Mouse (Mus musculus) spleen, adult 2 months (tissue): ENCODE results near the gene Farsa.

Source experiments
- CTCF ChIP-seq: fragments of 200-500 bp; IDR thresholded peaks from 2 replicates; pipeline ENCODE4 v1.5.1; 2011; ENCODE audit warnings: mild to moderate bottlenecking, inconsistent platforms; ENCODE audit not compliant: insufficient read depth, insufficient read length, insufficient replicate concordance; ENCODE audit errors: extremely low read depth
- POLR2A ChIP-seq: fragments of 200-500 bp; IDR thresholded peaks from 2 replicates; pipeline ENCODE4 v1.6.1; 2011; ENCODE audit warnings: low read depth, low read length, inconsistent platforms

GRCm38 (mm10) chr8:84811303-84811702 lies 45.5 kb upstream of the Farsa start:
- TF ChIP-seq CTCF, result no peak
- no peak for TF ChIP-seq POLR2A
